Mouse (Mus musculus) spleen, postnatal 10 days (tissue): Measurements from ENCODE around the gene Zfp638.
"Not testable (repeated sequence)": the region's sequence is repeated elsewhere in the genome, so short reads cannot be mapped to it uniquely, and the experiment has no call there.

Source experiments
- DNase-seq, 2 experiments: peaks; one replicate each; pipeline ENCODE4 v3.0.0; 2021 to 2022; ENCODE audit warnings: low spot score in 2 of 2

The Zfp638 gene

GRCm38 (mm10) chr6:84009915-84010302 is 143.0 kb downstream of the Zfp638 start:
- DNase-seq, result no peak

- DNase-seq, result no peak
Observed at GRCm38 (mm10) chr6:84010303-84011225, 143.7 kb downstream of the Zfp638 start.

DNA sequence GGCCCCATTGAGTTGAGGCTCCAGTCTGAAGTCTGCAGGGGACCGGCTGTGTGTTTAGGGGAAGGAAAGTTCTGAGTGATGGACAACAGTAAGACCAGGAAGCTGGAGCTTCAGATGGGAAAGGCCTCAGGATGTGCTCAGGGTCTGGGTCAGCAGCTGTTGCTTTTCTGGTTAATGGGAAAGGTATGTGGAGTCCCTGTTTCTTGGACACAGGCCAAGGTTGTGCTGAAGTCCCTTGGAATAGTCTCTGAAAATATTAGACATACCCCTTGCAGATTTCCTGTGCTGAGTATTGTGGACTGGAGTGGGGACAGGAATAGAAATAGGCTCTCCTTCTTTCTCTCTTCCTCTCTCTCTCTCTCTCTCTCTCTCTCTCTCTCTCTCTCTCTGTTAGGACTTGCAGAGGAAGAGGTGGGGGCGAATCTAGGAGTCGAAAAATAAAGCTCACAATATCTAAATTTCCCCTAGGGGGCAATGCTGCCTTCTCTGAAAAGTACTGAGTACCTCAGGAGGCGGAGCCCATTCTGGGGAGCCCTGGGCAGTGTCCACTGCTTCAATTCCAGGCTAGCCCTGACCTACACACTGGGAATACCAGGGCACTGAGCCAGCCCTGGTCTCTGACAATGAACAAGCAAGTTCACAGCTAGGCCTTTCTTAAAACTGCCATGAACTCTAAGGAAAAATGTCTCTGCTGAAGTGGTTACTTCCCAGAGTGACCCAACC is 148.2 kb downstream of the Zfp638 start:
- peak in 1 of 2 experiments; percentile 19 for DNase-seq

DNA sequence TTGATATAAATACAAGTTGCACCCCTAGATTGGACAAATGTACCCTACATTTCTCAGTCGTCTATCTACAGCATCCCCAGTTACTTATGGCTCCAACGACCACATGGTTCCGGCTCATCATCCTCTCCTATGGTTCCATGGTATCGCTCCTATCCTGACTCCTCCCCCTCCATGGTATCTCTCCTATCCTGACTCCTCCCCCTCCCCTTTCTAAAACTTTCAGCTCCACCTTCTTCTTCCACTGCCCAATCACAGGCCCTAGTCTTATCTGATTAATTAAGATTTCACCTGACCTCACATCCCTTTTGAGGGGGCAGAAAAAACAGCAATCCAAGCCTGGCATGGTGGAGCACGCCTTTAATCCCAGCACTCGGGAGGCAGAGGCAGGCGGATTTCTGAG is 149.9 kb downstream of the Zfp638 start:
- no peak for DNase-seq

DNA sequence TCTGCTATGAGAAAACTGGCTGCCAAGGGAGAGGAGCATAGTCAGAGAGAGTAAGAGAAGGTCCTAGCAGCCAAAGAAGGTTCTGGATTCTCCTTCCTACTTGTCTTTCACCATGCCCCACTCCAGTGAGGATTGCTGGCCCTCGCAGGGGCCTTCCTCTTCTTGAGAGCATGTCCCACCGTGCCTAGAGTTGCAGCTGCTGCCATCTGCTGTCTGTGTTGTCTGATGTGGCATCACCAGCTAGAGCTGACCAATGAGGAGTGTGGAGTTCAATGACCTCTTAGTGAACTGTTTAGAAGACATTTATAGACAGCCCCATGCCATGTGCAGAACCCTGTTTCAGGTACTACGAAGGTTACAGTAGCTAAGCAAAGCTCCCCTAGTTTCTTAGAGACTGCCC is 150.5 kb downstream of the Zfp638 start:
- no peak for DNase-seq

GRCm38 (mm10) chr6:84018906-84019550 is 152.1 kb downstream of the Zfp638 start:
- DNase-seq, result no peak

DNA sequence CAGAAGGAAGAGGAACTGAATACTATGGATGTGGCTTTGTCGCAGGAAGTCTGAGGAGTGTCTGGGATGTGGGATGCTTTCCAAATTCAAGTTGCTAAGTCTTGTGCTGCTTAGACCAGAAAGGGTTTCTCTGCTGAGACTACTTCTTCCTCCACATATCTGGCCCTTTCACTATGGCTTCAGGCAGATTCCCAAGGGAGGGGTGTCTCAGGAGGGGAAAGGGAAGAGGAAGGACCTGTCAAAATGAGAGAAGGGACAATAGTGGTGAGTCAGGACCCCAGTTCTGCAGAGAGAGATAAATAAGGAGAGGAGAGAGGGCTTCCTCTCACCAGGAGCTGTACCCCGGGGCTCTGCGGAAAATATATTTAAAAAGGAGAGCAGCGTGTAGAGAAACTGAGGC is 153.1 kb downstream of the Zfp638 start:
- DNase-seq, result no peak

- no peak for DNase-seq
Observed at GRCm38 (mm10) chr6:84021990-84022389, 155.1 kb downstream of the Zfp638 start.

GRCm38 (mm10) chr6:84025636-84026035 is 158.7 kb downstream of the Zfp638 start:
- no peak for DNase-seq

DNA sequence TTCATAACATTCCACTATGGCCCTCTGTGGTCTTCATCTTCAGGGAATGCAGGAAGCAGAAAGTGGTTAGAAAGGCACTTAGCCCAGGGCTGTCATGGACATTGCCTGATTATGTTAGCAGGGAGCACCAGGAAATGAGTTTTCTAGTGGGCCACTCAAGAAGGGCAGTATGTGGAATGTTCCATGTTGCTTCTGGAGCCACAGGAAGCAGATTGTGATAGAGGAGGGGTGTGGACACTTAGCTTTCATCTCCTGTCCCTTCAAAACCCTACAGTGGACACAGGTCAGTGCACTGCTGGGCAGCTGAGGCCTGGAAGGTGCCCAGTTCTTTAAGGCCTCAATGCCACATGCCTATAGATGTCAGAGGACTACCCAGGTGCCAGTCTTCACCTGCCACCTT is 161.9 kb downstream of the Zfp638 start:
- DNase-seq, result no peak

DNA sequence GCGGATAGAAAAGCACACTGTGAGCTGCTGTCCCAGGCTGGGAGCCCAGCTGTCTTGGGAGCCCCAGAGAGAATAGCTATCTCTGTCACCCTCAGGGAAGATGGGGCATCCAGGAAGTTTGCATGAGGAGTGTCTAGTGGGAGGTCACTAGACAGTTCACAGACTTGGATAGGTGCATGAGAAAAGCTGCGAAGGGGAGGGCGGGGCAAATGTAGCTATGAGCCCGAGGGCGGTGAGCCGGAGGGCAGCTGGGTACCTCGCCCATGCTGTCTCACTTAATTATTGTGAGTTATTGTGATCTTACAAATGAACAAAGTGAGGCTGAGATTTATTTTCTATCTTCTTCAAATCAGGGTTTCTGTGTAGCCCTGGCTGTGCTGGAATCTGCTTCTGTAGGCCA is 162.9 kb downstream of the Zfp638 start:
- no peak for DNase-seq

GRCm38 (mm10) chr6:84032516-84032915 is 165.6 kb downstream of the Zfp638 start:
- DNase-seq, result not testable (repeated sequence)
